Comparison of ENCODE assay signal across 29 mouse cellular contexts in genomic region chr9:47798478-47798877, GRCm38 (mm10).
A peak's percentile ranks its signal among the peaks of the same experiment; 100 is the strongest.
DNase-seq lines count a peak whose midpoint lies in the region; ATAC-seq and TF ChIP-seq lines count a peak whose summit lies in the region.
"Had no signal": no experiment of that assay in that cellular context is flagged by ENCODE, and none has a peak within 500 bp of the region (broad histone marks: within the 10 kb centered on the region; RNA-seq: fewer than 3 reads in every experiment).

No protein-coding gene starts in this region.

- 38% methylated on average over 5 of the region's 5 CpGs for WGBS in forebrain, embryonic 14.5 days
- WGBS in forebrain, embryonic 11.5 days = 58% methylated on average over 5 of the region's 5 CpGs
- 69% methylated on average over 5 of the region's 5 CpGs for WGBS in hindbrain, postnatal 0 days
- 80% methylated on average over 5 of the region's 5 CpGs for WGBS in hindbrain, embryonic 14.5 days
- WGBS in forebrain, postnatal 0 days = 41% methylated on average over 5 of the region's 5 CpGs

- H3K4me3 ChIP-seq in forebrain, embryonic 14.5 days (ENCODE audit: low read depth, low read length) = no peak overlapping the region
- no peak overlapping the region for H3K4me3 ChIP-seq in forebrain, embryonic 11.5 days (ENCODE audit: low read depth, low read length)
- H3K4me3 ChIP-seq in hindbrain, postnatal 0 days (ENCODE audit: low read length) = no peak overlapping the region
- no peak overlapping the region for H3K4me3 ChIP-seq in hindbrain, embryonic 14.5 days (replicated peaks; ENCODE audit: low read length)
- no peak overlapping the region for H3K4me3 ChIP-seq in forebrain, postnatal 0 days (ENCODE audit: low read depth, low read length)
- H3K4me3 ChIP-seq: embryonic facial prominence, embryonic 10.5 days; embryonic facial prominence, embryonic 15.5 days; gastrocnemius, adult 2 months; hindbrain, embryonic 12.5 days; limb, embryonic 12.5 days; liver, embryonic 15.5 days; midbrain, embryonic 12.5 days; myocyte; neural tube, embryonic 13.5 days had no signal

- no peak overlapping the region for H3K27ac ChIP-seq in forebrain, embryonic 14.5 days (ENCODE audit: low read depth, low read length)
- H3K27ac ChIP-seq in forebrain, embryonic 11.5 days (ENCODE audit: low read depth, low read length) = no peak overlapping the region
- no peak overlapping the region for H3K27ac ChIP-seq in hindbrain, postnatal 0 days
- H3K27ac ChIP-seq in hindbrain, embryonic 14.5 days = no peak overlapping the region
- no peak overlapping the region for H3K27ac ChIP-seq in forebrain, postnatal 0 days (ENCODE audit: low read depth, low read length)
- H3K27ac ChIP-seq: embryonic facial prominence, embryonic 10.5 days; embryonic facial prominence, embryonic 15.5 days; gastrocnemius, adult 2 months; hindbrain, embryonic 12.5 days; limb, embryonic 12.5 days; liver, embryonic 15.5 days; midbrain, embryonic 12.5 days; neural tube, embryonic 13.5 days had no signal

- DNase-seq in forebrain, embryonic 14.5 days (ENCODE audit: low spot score) = peak; percentile 47
- no peak for DNase-seq in forebrain, embryonic 11.5 days (ENCODE audit: low spot score)
- DNase-seq in hindbrain, postnatal 0 days (ENCODE audit: low spot score) = peak; percentile 33
- DNase-seq in hindbrain, embryonic 14.5 days (ENCODE audit: low spot score) = no peak
- peak; percentile 36 to 40 for DNase-seq in right cerebral cortex, postnatal 10 days (ENCODE audit: low spot score in 2 of 2)
- no peak for DNase-seq in right cerebral cortex, adult 2 months (ENCODE audit: low spot score in 2 of 2)
- DNase-seq in forebrain, postnatal 0 days = peak; percentile 26
- DNase-seq in urinary bladder, postnatal 14 days (ENCODE audit: low spot score) = no peak
- DNase-seq: adrenal gland, adult 2 months; adrenal gland, postnatal 36 days; cerebellum, adult 8-10 months; cerebellum, postnatal 25 days; gastrocnemius, adult 2 months; heart, postnatal 14 days; kidney, adult 18-20 months; layer of hippocampus, adult 9-11 months; lung, embryonic 14.5 days; lung, postnatal 14 days; right cerebral cortex, postnatal 25 days; thymus, postnatal 25 days had no signal

- no peak overlapping the region for H3K9ac ChIP-seq in forebrain, embryonic 14.5 days (ENCODE audit: low read length)
- no peak overlapping the region for H3K9ac ChIP-seq in forebrain, embryonic 11.5 days (ENCODE audit: low read length)
- H3K9ac ChIP-seq in hindbrain, postnatal 0 days (replicated peaks; ENCODE audit: low read length) = no peak overlapping the region
- no peak overlapping the region for H3K9ac ChIP-seq in hindbrain, embryonic 14.5 days
- H3K9ac ChIP-seq in forebrain, postnatal 0 days = no peak overlapping the region
- H3K9ac ChIP-seq: embryonic facial prominence, embryonic 15.5 days; hindbrain, embryonic 12.5 days; limb, embryonic 12.5 days; liver, embryonic 15.5 days; lung, embryonic 14.5 days; midbrain, embryonic 12.5 days; neural tube, embryonic 13.5 days had no signal

- peaks cover 3% of the 10 kb centered on the region; the same call in 1 of the 2 replicates for H3K4me1 ChIP-seq in forebrain, embryonic 14.5 days (ENCODE audit: control insufficient read depth, insufficient read depth, low read length)
- peaks cover 6% of the 10 kb centered on the region; the same call in 1 of the 2 replicates for H3K4me1 ChIP-seq in forebrain, embryonic 11.5 days (replicated peaks; ENCODE audit: control insufficient read depth, insufficient read depth, low read length)
- H3K4me1 ChIP-seq in hindbrain, postnatal 0 days (ENCODE audit: insufficient read depth, low read length) = peaks cover 4% of the 10 kb centered on the region; the same call in 1 of the 2 replicates
- H3K4me1 ChIP-seq in hindbrain, embryonic 14.5 days (replicated peaks; ENCODE audit: control insufficient read depth, insufficient read depth, low read length) = peaks cover 5% of the 10 kb centered on the region; the same call in 1 of the 2 replicates
- H3K4me1 ChIP-seq in forebrain, postnatal 0 days (ENCODE audit: insufficient read depth) = no peaks in the 10 kb centered on the region
- H3K4me1 ChIP-seq: liver, embryonic 15.5 days had no signal

- TF ChIP-seq CTCF in hindbrain, postnatal 0 days (IDR thresholded peaks at IDR 0.05; ENCODE audit: low read depth) = no peak
- no peak for TF ChIP-seq CTCF in forebrain, postnatal 0 days (IDR thresholded peaks at IDR 0.05; ENCODE audit: low read depth)

- no peaks in the 10 kb centered on the region for H3K9me3 ChIP-seq in forebrain, embryonic 14.5 days (replicated peaks; ENCODE audit: control insufficient read depth, low read length)
- no peaks in the 10 kb centered on the region for H3K9me3 ChIP-seq in forebrain, embryonic 11.5 days (ENCODE audit: control insufficient read depth, low read length)
- H3K9me3 ChIP-seq in hindbrain, postnatal 0 days (ENCODE audit: low read length) = no peaks in the 10 kb centered on the region
- H3K9me3 ChIP-seq in hindbrain, embryonic 14.5 days (ENCODE audit: control insufficient read depth, low read length) = no peaks in the 10 kb centered on the region
- no peaks in the 10 kb centered on the region for H3K9me3 ChIP-seq in forebrain, postnatal 0 days (ENCODE audit: low read length)
- H3K9me3 ChIP-seq: embryonic facial prominence, embryonic 10.5 days; embryonic facial prominence, embryonic 15.5 days; hindbrain, embryonic 12.5 days; limb, embryonic 12.5 days; liver, embryonic 15.5 days; midbrain, embryonic 12.5 days; neural tube, embryonic 13.5 days had no signal

- no peak overlapping the region for H3K4me2 ChIP-seq in forebrain, embryonic 14.5 days (ENCODE audit: low read length)
- H3K4me2 ChIP-seq in forebrain, embryonic 11.5 days (ENCODE audit: low read depth, low read length, severe bottlenecking) = no peak overlapping the region
- no peak overlapping the region for H3K4me2 ChIP-seq in hindbrain, postnatal 0 days (ENCODE audit: low read depth, low read length)
- H3K4me2 ChIP-seq in hindbrain, embryonic 14.5 days (replicated peaks) = no peak overlapping the region
- no peak overlapping the region for H3K4me2 ChIP-seq in forebrain, postnatal 0 days (ENCODE audit: low read depth)
- H3K4me2 ChIP-seq: embryonic facial prominence, embryonic 15.5 days; hindbrain, embryonic 12.5 days; limb, embryonic 12.5 days; liver, embryonic 15.5 days; lung, embryonic 14.5 days; midbrain, embryonic 12.5 days; neural tube, embryonic 13.5 days had no signal

- peaks cover 25% of the 10 kb centered on the region for H3K36me3 ChIP-seq in forebrain, embryonic 14.5 days (ENCODE audit: control insufficient read depth, insufficient read depth, low read length)
- H3K36me3 ChIP-seq in forebrain, embryonic 11.5 days (ENCODE audit: control insufficient read depth, insufficient read depth, low read length) = no peaks in the 10 kb centered on the region
- peaks cover 3% of the 10 kb centered on the region; the same call in 1 of the 2 replicates for H3K36me3 ChIP-seq in hindbrain, postnatal 0 days (ENCODE audit: insufficient read depth, low read length)
- peaks cover 10% of the 10 kb centered on the region; the same call in 1 of the 2 replicates for H3K36me3 ChIP-seq in hindbrain, embryonic 14.5 days (replicated peaks; ENCODE audit: control insufficient read depth, insufficient read depth)
- peaks cover 15% of the 10 kb centered on the region for H3K36me3 ChIP-seq in forebrain, postnatal 0 days (ENCODE audit: insufficient read depth)
- H3K36me3 ChIP-seq: embryonic facial prominence, embryonic 15.5 days; liver, embryonic 15.5 days had no signal

- peak; percentile 52 for ATAC-seq in forebrain, embryonic 14.5 days
- ATAC-seq in forebrain, embryonic 11.5 days (replicated peaks; ENCODE audit: low FRiP score) = no peak
- ATAC-seq in hindbrain, postnatal 0 days = no peak
- ATAC-seq in hindbrain, embryonic 14.5 days (ENCODE audit: low FRiP score) = no peak
- no peak for ATAC-seq in forebrain, postnatal 0 days
- ATAC-seq: activated CD4-positive, CD25-positive, alpha-beta regulatory T cell, adult 4 months had no signal

- no peaks in the 10 kb centered on the region for H3K27me3 ChIP-seq in forebrain, embryonic 14.5 days (replicated peaks; ENCODE audit: control insufficient read depth, insufficient read depth, low read length)
- no peaks in the 10 kb centered on the region for H3K27me3 ChIP-seq in forebrain, embryonic 11.5 days (ENCODE audit: control insufficient read depth, insufficient read depth, low read length)
- no peaks in the 10 kb centered on the region for H3K27me3 ChIP-seq in hindbrain, postnatal 0 days (ENCODE audit: insufficient read depth, low read length)
- no peaks in the 10 kb centered on the region for H3K27me3 ChIP-seq in hindbrain, embryonic 14.5 days (ENCODE audit: control insufficient read depth, insufficient read depth, low read length)
- H3K27me3 ChIP-seq in forebrain, postnatal 0 days (ENCODE audit: insufficient read depth, low read length) = no peaks in the 10 kb centered on the region
- H3K27me3 ChIP-seq: embryonic facial prominence, embryonic 15.5 days; hindbrain, embryonic 12.5 days; limb, embryonic 12.5 days; liver, embryonic 15.5 days; midbrain, embryonic 12.5 days; neural tube, embryonic 13.5 days had no signal

Comparison
In these comparisons a context has a peak if more than half of its experiments do, and no peak if none do; other contexts are left out.
1. DNase-seq: peak in forebrain, embryonic 14.5 days (single experiment), hindbrain, postnatal 0 days (single experiment), right cerebral cortex, postnatal 10 days (2 of 2) and forebrain, postnatal 0 days (single experiment); none in forebrain, embryonic 11.5 days (single experiment), hindbrain, embryonic 14.5 days (single experiment), right cerebral cortex, adult 2 months (0 of 2) and urinary bladder, postnatal 14 days (single experiment).